Mouse (Mus musculus) neural tube, embryonic 15.5 days (tissue): ENCODE data around the gene Elf4. TPM values are rescaled to one million over a fixed set of nuclear protein-coding genes. Genes with fewer than 3 reads are reported as not detected.

Source experiments
- ATAC-seq: fragments of 200-750 bp; cut with Nextera tagmentation; 2 replicates; pipeline ENCODE4 v1.8.0; 2017; ENCODE audit warnings: mild to moderate bottlenecking, moderate TSS enrichment, moderate library complexity; ENCODE audit not compliant: low FRiP score
- H3K27ac ChIP-seq: fragments of 300-500 bp; sonication (generic); replicated peaks from 2 replicates; pipeline ENCODE4 v1.5.1; 2015; ENCODE audit warnings: mild to moderate bottlenecking, inconsistent platforms
- H3K27me3 ChIP-seq: fragments of 300-500 bp; sonication (generic); replicated peaks from 2 replicates; pipeline ENCODE4 v1.6.1; 2015; ENCODE audit warnings: inconsistent platforms
- H3K36me3 ChIP-seq: fragments of 300-500 bp; sonication (generic); 2 replicates; pipeline ENCODE4 v1.6.1; 2015; ENCODE audit warnings: inconsistent platforms
- H3K4me1 ChIP-seq: fragments of 300-500 bp; sonication (generic); 2 replicates; pipeline ENCODE4 v1.6.1; 2015; ENCODE audit warnings: inconsistent platforms
- H3K4me2 ChIP-seq: fragments of 300-500 bp; sonication (generic); 2 replicates; pipeline ENCODE4 v1.6.1; 2015; ENCODE audit warnings: inconsistent platforms, mild to moderate bottlenecking, moderate library complexity
- H3K4me3 ChIP-seq: fragments of 300-500 bp; sonication (generic); replicated peaks from 2 replicates; pipeline ENCODE4 v1.5.1; 2015; ENCODE audit warnings: mild to moderate bottlenecking, inconsistent platforms
- H3K9ac ChIP-seq: fragments of 300-500 bp; sonication (generic); replicated peaks from 2 replicates; pipeline ENCODE4 v1.6.1; 2015; ENCODE audit warnings: mild to moderate bottlenecking, inconsistent platforms
- H3K9me3 ChIP-seq: fragments of 300-500 bp; sonication (generic); replicated peaks from 2 replicates; pipeline ENCODE4 v1.6.1; 2016; ENCODE audit warnings: inconsistent platforms
- WGBS: fragments of 180-500 bp; shearing (Covaris S2); methylation state at CpG from one replicate; pipeline ENCODE4 v1.1.7; 2015; ENCODE audit warnings: mixed read lengths; 5-methylcytosine and 5-hydroxymethylcytosine counted together
- polyA plus RNA-seq: library from polyadenylated mRNA; unstranded; fragments of >200 nt; fragmentation: Nextera tagmentation; extraction: Ambion mirVana; gene quantifications from 2 replicates; pipeline ENCODE4 v1.2.1, GENCODE M21; 2015

The Elf4 gene
- polyA plus RNA-seq, 1 experiment from 2014 or later: 0.74 TPM

GRCm38 (mm10) chrX:48435477-48435900 lies 27.4 kb downstream of the Elf4 start:
- Histone ChIP-seq H3K36me3 (no peaks in the 10 kb centered on the region), H3K9me3 (no peaks in the 10 kb centered on the region), H3K4me2 (no peak overlapping the region), H3K9ac (no peak overlapping the region), H3K27me3 (no peaks in the 10 kb centered on the region), H3K4me3 (no peak overlapping the region), H3K4me1 (no peaks in the 10 kb centered on the region), H3K27ac (no peak overlapping the region)
- no peak for ATAC-seq
- 78% methylated on average over 9 of the region's 9 CpGs for WGBS

DNA sequence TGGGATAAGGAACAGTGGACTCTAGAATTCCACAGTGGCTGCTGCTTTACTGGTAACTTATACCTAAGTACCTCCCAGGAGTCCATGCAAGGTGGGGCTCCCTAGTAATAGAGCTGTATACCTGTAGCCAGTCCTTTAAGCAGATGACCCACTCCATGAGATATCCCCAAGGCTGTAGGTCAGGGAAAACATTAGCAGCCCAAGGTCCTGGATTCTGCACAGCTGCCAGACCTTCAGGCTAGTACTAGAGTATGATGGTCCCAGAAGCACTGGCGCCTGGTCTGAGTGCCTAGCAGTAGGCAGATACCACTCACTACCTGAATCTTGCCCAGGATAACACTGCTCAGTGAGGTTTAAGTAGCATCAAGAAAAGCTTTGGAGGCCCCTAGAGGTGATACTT lies 28.7 kb downstream of the Elf4 start:
- ATAC-seq: no peak
- Histone ChIP-seq H3K36me3 (no peaks in the 10 kb centered on the region), H3K9ac (no peak overlapping the region), H3K27me3 (no peaks in the 10 kb centered on the region), H3K4me2 (no peak overlapping the region), H3K4me1 (no peaks in the 10 kb centered on the region), H3K9me3 (no peaks in the 10 kb centered on the region), H3K4me3 (no peak overlapping the region), H3K27ac (no peak overlapping the region)
- WGBS: 88% methylated on average over 1 of the region's 1 CpGs

- no peak overlapping the region for H3K9ac ChIP-seq
- H3K4me1 ChIP-seq: no peaks in the 10 kb centered on the region
- no peaks in the 10 kb centered on the region for H3K36me3 ChIP-seq
- H3K9me3 ChIP-seq: no peaks in the 10 kb centered on the region
- WGBS: 26% methylated on average over 6 of the region's 6 CpGs
- H3K27me3 ChIP-seq: no peaks in the 10 kb centered on the region
- no peak overlapping the region for H3K4me3 ChIP-seq
- H3K27ac ChIP-seq: no peak overlapping the region
- no peak overlapping the region for H3K4me2 ChIP-seq
- no peak for ATAC-seq
These were observed 29.4 kb downstream of the Elf4 start for GRCm38 (mm10) chrX:48433527-48433899.

- H3K27ac ChIP-seq: no peak overlapping the region
- H3K9ac ChIP-seq: no peak overlapping the region
- 70% methylated on average over 15 of the region's 15 CpGs for WGBS
- H3K4me1 ChIP-seq: no peaks in the 10 kb centered on the region
- H3K4me3 ChIP-seq: no peak overlapping the region
- no peaks in the 10 kb centered on the region for H3K9me3 ChIP-seq
- H3K4me2 ChIP-seq: no peak overlapping the region
- no peak for ATAC-seq
- H3K27me3 ChIP-seq: no peaks in the 10 kb centered on the region
- H3K36me3 ChIP-seq: no peaks in the 10 kb centered on the region
These were observed 30.1 kb downstream of the Elf4 start for GRCm38 (mm10) chrX:48432599-48433526.

GRCm38 (mm10) chrX:48429538-48429937 lies 33.4 kb downstream of the Elf4 start:
- H3K9me3 ChIP-seq: no peaks in the 10 kb centered on the region
- no peaks in the 10 kb centered on the region for H3K4me1 ChIP-seq
- 48% methylated on average over 6 of the region's 6 CpGs for WGBS
- ATAC-seq: no peak
- H3K9ac ChIP-seq: no peak overlapping the region
- H3K27ac ChIP-seq: no peak overlapping the region
- H3K4me2 ChIP-seq: no peak overlapping the region
- H3K4me3 ChIP-seq: no peak overlapping the region
- H3K36me3 ChIP-seq: no peaks in the 10 kb centered on the region
- no peaks in the 10 kb centered on the region for H3K27me3 ChIP-seq

- H3K27me3 ChIP-seq: no peaks in the 10 kb centered on the region
- ATAC-seq: no peak
- no peak overlapping the region for H3K9ac ChIP-seq
- H3K4me1 ChIP-seq: no peaks in the 10 kb centered on the region
- H3K27ac ChIP-seq: no peak overlapping the region
- H3K9me3 ChIP-seq: no peaks in the 10 kb centered on the region
- H3K4me3 ChIP-seq: no peak overlapping the region
- H3K36me3 ChIP-seq: no peaks in the 10 kb centered on the region
- H3K4me2 ChIP-seq: no peak overlapping the region
These were observed 33.8 kb downstream of the Elf4 start for GRCm38 (mm10) chrX:48429100-48429499.

DNA sequence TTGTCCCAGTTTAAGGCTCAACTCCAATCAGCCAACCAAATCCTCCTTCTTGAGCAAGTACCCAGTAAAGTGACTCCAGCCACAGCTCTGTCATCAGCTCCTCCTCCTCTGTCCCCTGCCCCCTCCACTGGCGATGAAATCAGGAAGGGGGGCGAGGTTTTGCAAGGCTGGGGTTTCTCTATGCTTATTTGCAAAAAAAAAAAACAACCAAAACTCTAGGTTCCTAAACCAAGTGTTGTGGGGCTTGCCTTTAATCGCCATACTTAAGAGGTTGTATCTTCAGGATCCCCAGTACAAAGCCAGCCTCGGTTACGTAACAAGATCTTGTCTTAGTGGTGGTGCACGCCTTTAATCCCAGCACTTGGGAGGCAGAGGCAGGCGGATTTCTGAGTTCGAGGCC lies 34.3 kb downstream of the Elf4 start:
- Histone ChIP-seq H3K36me3 (no peaks in the 10 kb centered on the region), H3K9me3 (no peaks in the 10 kb centered on the region), H3K27me3 (no peaks in the 10 kb centered on the region), H3K4me2 (no peak overlapping the region), H3K9ac (no peak overlapping the region), H3K4me3 (no peak overlapping the region), H3K4me1 (no peaks in the 10 kb centered on the region), H3K27ac (no peak overlapping the region)
- no peak for ATAC-seq
- WGBS: 86% methylated on average over 8 of the region's 8 CpGs

GRCm38 (mm10) chrX:48428241-48428640 lies 34.7 kb downstream of the Elf4 start:
- Histone ChIP-seq H3K9ac (no peak overlapping the region), H3K27ac (no peak overlapping the region), H3K27me3 (no peaks in the 10 kb centered on the region), H3K4me2 (no peak overlapping the region), H3K36me3 (no peaks in the 10 kb centered on the region), H3K4me3 (no peak overlapping the region), H3K4me1 (no peaks in the 10 kb centered on the region), H3K9me3 (no peaks in the 10 kb centered on the region)
- WGBS: 83% methylated on average over 6 of the region's 6 CpGs
- no peak for ATAC-seq

DNA sequence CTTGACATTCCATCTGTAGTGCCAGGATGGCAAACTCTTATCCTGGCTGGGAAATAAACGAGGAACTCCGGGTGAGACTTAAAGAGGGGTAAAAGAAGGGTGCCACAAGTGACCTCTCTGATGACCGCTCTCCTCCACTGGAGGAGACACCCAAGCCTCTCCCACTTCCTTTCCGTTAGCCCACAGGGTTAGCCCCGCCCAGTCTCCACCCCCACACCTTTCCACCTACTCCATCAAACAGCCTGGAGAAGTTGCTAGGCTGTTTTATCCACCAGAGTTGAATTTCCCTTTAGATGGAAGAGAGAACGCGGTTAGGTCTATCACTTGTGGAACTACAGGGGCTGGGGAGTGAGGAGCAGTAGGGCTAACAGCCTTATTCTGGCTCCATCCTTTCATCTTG lies 37.7 kb downstream of the Elf4 start:
- Histone ChIP-seq H3K27me3 (no peaks in the 10 kb centered on the region), H3K27ac (no peak overlapping the region), H3K4me1 (no peaks in the 10 kb centered on the region), H3K9me3 (no peaks in the 10 kb centered on the region), H3K36me3 (no peaks in the 10 kb centered on the region), H3K9ac (no peak overlapping the region), H3K4me3 (no peak overlapping the region), H3K4me2 (no peak overlapping the region)
- no peak for ATAC-seq
- WGBS: 70% methylated on average over 7 of the region's 7 CpGs

- Histone ChIP-seq H3K4me1 (no peaks in the 10 kb centered on the region), H3K4me2 (no peak overlapping the region), H3K9ac (no peak overlapping the region), H3K9me3 (no peaks in the 10 kb centered on the region), H3K36me3 (no peaks in the 10 kb centered on the region), H3K4me3 (no peak overlapping the region), H3K27ac (no peak overlapping the region), H3K27me3 (no peaks in the 10 kb centered on the region)
- WGBS: 53% methylated on average over 3 of the region's 3 CpGs
- ATAC-seq: no peak
These were observed 38.3 kb downstream of the Elf4 start for GRCm38 (mm10) chrX:48424583-48424982.

GRCm38 (mm10) chrX:48423671-48424070 lies 39.3 kb downstream of the Elf4 start:
- Histone ChIP-seq H3K36me3 (no peaks in the 10 kb centered on the region), H3K9me3 (no peaks in the 10 kb centered on the region), H3K27me3 (no peaks in the 10 kb centered on the region), H3K4me1 (no peaks in the 10 kb centered on the region), H3K4me2 (no peak overlapping the region), H3K4me3 (no peak overlapping the region), H3K9ac (no peak overlapping the region), H3K27ac (no peak overlapping the region)
- WGBS: 60% methylated on average over 1 of the region's 1 CpGs
- no peak for ATAC-seq

DNA sequence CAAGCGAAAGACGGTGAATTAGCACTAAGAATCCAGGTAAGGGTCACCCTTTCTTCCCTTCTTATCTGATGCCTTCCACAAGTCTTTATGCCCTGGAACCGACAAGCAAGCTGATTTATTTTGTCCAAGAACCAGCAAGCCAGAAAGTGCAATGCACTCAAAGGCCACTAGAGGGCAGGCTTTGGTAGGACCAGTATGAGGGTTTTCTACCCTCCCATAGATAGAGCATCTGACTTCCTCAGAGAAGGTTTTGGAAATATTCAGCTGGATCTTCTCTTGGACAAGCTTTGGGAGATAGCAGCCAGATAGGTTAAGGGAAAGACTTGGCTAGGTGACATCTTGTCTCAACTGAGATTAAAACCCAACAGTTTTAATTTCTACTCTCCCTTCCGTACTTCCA lies 39.9 kb downstream of the Elf4 start:
- no peak overlapping the region for H3K9ac ChIP-seq
- H3K4me2 ChIP-seq: no peak overlapping the region
- ATAC-seq: no peak
- H3K27ac ChIP-seq: no peak overlapping the region
- no peaks in the 10 kb centered on the region for H3K36me3 ChIP-seq
- no peaks in the 10 kb centered on the region for H3K27me3 ChIP-seq
- no peaks in the 10 kb centered on the region for H3K4me1 ChIP-seq
- H3K4me3 ChIP-seq: no peak overlapping the region
- no peaks in the 10 kb centered on the region for H3K9me3 ChIP-seq
- 32% methylated on average over 4 of the region's 4 CpGs for WGBS
